Mouse (Mus musculus): Measurements from ENCODE around the gene C330021F23Rik.

DNA sequence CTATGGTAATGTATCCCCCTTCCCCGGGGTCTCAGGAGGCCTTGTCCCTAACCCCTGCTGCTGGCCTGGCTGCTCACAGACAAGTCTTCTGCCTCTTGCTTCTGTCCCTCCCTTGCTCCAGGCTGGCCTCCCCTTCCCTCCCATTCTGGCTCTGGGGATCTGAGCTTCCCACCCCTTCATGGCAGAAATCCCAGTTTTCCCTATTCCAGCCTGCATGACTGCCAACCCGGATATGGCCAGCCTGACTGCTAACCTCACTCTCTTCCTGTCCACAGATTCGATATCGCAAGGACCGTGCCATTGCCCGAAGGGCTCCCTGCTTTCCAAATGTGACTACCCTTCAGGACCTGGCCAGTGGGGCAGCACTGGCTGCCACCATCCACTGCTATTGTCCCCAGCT, 32.6 kb downstream of the C330021F23Rik start:
- TF ChIP-seq CTCF (IDR thresholded peaks at IDR 0.05; ENCODE audit: insufficient read depth, low read depth, low read length): no peak
- no peak for TF ChIP-seq POLR2A (IDR thresholded peaks at IDR 0.05; ENCODE audit: insufficient read depth, low read depth, low read length)

All from olfactory bulb, adult 2 months (tissue).